Mouse (Mus musculus) kidney, postnatal 36 days (tissue): ENCODE data around the gene Smarcc2.
A peak's percentile ranks its signal among the peaks of the same experiment; 100 is the strongest.

Source experiments
- DNase-seq, 2 experiments: peaks; one replicate each; pipeline ENCODE4 v3.0.0; 2021 to 2022; ENCODE audit warnings: mixed read lengths in 2 of 2

Smarcc2 gene

GRCm38 (mm10) chr10:128444354-128444753 lies 14.7 kb upstream of the Smarcc2 start:
- no peak for DNase-seq

- peak in 1 of 2 experiments; percentile 33 for DNase-seq
These were observed 13.6 kb upstream of the Smarcc2 start for GRCm38 (mm10) chr10:128445407-128445806.

- no peak for DNase-seq
These were observed 8.0 kb upstream of the Smarcc2 start for GRCm38 (mm10) chr10:128451014-128451413.

GRCm38 (mm10) chr10:128454471-128454870 lies 4.6 kb upstream of the Smarcc2 start:
- no peak for DNase-seq

GRCm38 (mm10) chr10:128455280-128455679 lies 3.8 kb upstream of the Smarcc2 start:
- DNase-seq: peak; percentile 77 to 83

GRCm38 (mm10) chr10:128457676-128458075 lies 1.4 kb upstream of the Smarcc2 start:
- DNase-seq: peak; percentile 30 to 38

- DNase-seq: peak; percentile 84 to 90
These were observed 715 bp upstream of the Smarcc2 start for GRCm38 (mm10) chr10:128458348-128458718.

GRCm38 (mm10) chr10:128459409-128460269 lies 591 bp downstream of the Smarcc2 start:
- DNase-seq: peak; percentile 28 to 68

GRCm38 (mm10) chr10:128460270-128460630 lies 1.2 kb downstream of the Smarcc2 start:
- DNase-seq: no peak

- DNase-seq: no peak
These were observed 15.3 kb downstream of the Smarcc2 start for GRCm38 (mm10) chr10:128474366-128474765.

- DNase-seq: no peak
These were observed 27.3 kb downstream of the Smarcc2 start for GRCm38 (mm10) chr10:128486370-128486769.

GRCm38 (mm10) chr10:128487861-128488712 lies 29.0 kb downstream of the Smarcc2 start:
- DNase-seq: peak in 1 of 2 experiments; percentile 60

- no peak for DNase-seq
These were observed 29.7 kb downstream of the Smarcc2 start for GRCm38 (mm10) chr10:128488776-128489175.

- peak in 1 of 2 experiments; percentile 35 for DNase-seq
These were observed 30.3 kb downstream of the Smarcc2 start for GRCm38 (mm10) chr10:128489380-128489779.

- DNase-seq: peak in 1 of 2 experiments; percentile 32
These were observed 30.7 kb downstream of the Smarcc2 start for GRCm38 (mm10) chr10:128489785-128490184.

- peak; percentile 14 to 25 for DNase-seq
These were observed 31.2 kb downstream of the Smarcc2 start for GRCm38 (mm10) chr10:128490232-128490631.

GRCm38 (mm10) chr10:128490912-128491311 lies 31.9 kb downstream of the Smarcc2 start:
- DNase-seq: no peak

GRCm38 (mm10) chr10:128491495-128491894 lies 32.4 kb downstream of the Smarcc2 start:
- peak; percentile 64 to 67 for DNase-seq

- peak in 1 of 2 experiments; percentile 20 for DNase-seq
These were observed 33.0 kb downstream of the Smarcc2 start for GRCm38 (mm10) chr10:128492051-128492450.

- DNase-seq: peak; percentile 76 to 81
These were observed 33.7 kb downstream of the Smarcc2 start for GRCm38 (mm10) chr10:128492633-128493311.

- DNase-seq: no peak
These were observed 34.3 kb downstream of the Smarcc2 start for GRCm38 (mm10) chr10:128493319-128493694.

- peak; percentile 99 for DNase-seq
These were observed 34.9 kb downstream of the Smarcc2 start, which contains the start of gene Myl6 for GRCm38 (mm10) chr10:128493695-128494666. Gene Myl6, minus strand, starts transcription at chr10:128494145.
